Mouse (Mus musculus): ENCODE data around the gene Add1. TPM values are rescaled to one million over a fixed set of nuclear protein-coding genes. Genes with fewer than 3 reads are reported as not detected.
A peak's percentile ranks its signal among the peaks of the same experiment; 100 is the strongest.

Gene Add1
- polyA plus RNA-seq, 2 experiments: 197 to 222 TPM

GRCm38 (mm10) chr5:34634746-34635400 lies 61.4 kb downstream of the Add1 start:
- no peaks in the 10 kb centered on the region for H3K9me3 ChIP-seq (ENCODE audit: control insufficient read depth, low read length)
- peaks cover 6% of the 10 kb centered on the region; the same call in 1 of the 2 replicates for H3K4me1 ChIP-seq (ENCODE audit: control insufficient read depth, insufficient read depth, low read length)
- no peak for TF ChIP-seq POLR2A (IDR thresholded peaks at IDR 0.05; ENCODE audit: borderline replicate concordance, extremely low read depth, insufficient read depth, insufficient read length)
- H3K27ac ChIP-seq (replicated peaks; ENCODE audit: low read depth, low read length): no peak overlapping the region
- WGBS: 93% methylated on average over 13 of the region's 13 CpGs
- no peak overlapping the region for H3K9ac ChIP-seq (ENCODE audit: low read depth, low read length, severe bottlenecking)
- no peak overlapping the region for H3K4me3 ChIP-seq (replicated peaks; ENCODE audit: low read length)
- ATAC-seq (ENCODE audit: low FRiP score, low read depth) (no peak), DNase-seq (ENCODE audit: low spot score) (no peak)
- H3K4me2 ChIP-seq (replicated peaks; ENCODE audit: low read depth, low read length, severe bottlenecking): no peak overlapping the region
- no peaks in the 10 kb centered on the region for H3K27me3 ChIP-seq (ENCODE audit: control insufficient read depth, insufficient read depth, low read length)
- peaks cover 78% of the 10 kb centered on the region for H3K36me3 ChIP-seq (ENCODE audit: control insufficient read depth, insufficient read depth, low read length)

GRCm38 (mm10) chr5:34635665-34636192 lies 62.3 kb downstream of the Add1 start:
- Histone ChIP-seq H3K4me3 (replicated peaks; ENCODE audit: low read length) (peak overlapping the region; percentile 54), H3K9me3 (ENCODE audit: control insufficient read depth, low read length) (no peaks in the 10 kb centered on the region), H3K4me1 (ENCODE audit: control insufficient read depth, insufficient read depth, low read length) (peaks cover 6% of the 10 kb centered on the region; the same call in 1 of the 2 replicates), H3K27ac (replicated peaks; ENCODE audit: low read depth, low read length) (peak overlapping the region; percentile 84; the same call in 1 of the 2 replicates), H3K4me2 (replicated peaks; ENCODE audit: low read depth, low read length, severe bottlenecking) (peak overlapping the region; percentile 66), H3K9ac (ENCODE audit: low read depth, low read length, severe bottlenecking) (peak overlapping the region; percentile 62), H3K36me3 (ENCODE audit: control insufficient read depth, insufficient read depth, low read length) (peaks cover 78% of the 10 kb centered on the region), H3K27me3 (ENCODE audit: control insufficient read depth, insufficient read depth, low read length) (no peaks in the 10 kb centered on the region)
- no peak for ATAC-seq (ENCODE audit: low FRiP score, low read depth)
- 66% methylated on average over 10 of the region's 10 CpGs for WGBS
- DNase-seq (ENCODE audit: low spot score): no peak
- no peak for TF ChIP-seq POLR2A (IDR thresholded peaks at IDR 0.05; ENCODE audit: borderline replicate concordance, extremely low read depth, insufficient read depth, insufficient read length)

- H3K4me3 ChIP-seq (replicated peaks; ENCODE audit: low read length): peak within 1 kb of the TSS; percentile 54
- H3K27ac ChIP-seq (replicated peaks; ENCODE audit: low read depth, low read length): peak within 1 kb of the TSS; percentile 84
- H3K4me2 ChIP-seq (replicated peaks; ENCODE audit: low read depth, low read length, severe bottlenecking): peak within 1 kb of the TSS; percentile 66
- DNase-seq (ENCODE audit: low spot score) (peak; percentile 91), ATAC-seq (ENCODE audit: low FRiP score, low read depth) (peak; percentile 91)
- TF ChIP-seq POLR2A (IDR thresholded peaks at IDR 0.05; ENCODE audit: borderline replicate concordance, extremely low read depth, insufficient read depth, insufficient read length): peak; percentile 51; the same call in 1 of the 2 replicates
- H3K9ac ChIP-seq (ENCODE audit: low read depth, low read length, severe bottlenecking): peak within 1 kb of the TSS; percentile 62
- under 1% methylated on average over 48 of the region's 48 CpGs for WGBS
- no peaks in the 10 kb centered on the region for H3K27me3 ChIP-seq (ENCODE audit: control insufficient read depth, insufficient read depth, low read length)
- H3K36me3 ChIP-seq (ENCODE audit: control insufficient read depth, insufficient read depth, low read length): peaks cover 78% of the 10 kb centered on the region
- no peaks in the 10 kb centered on the region for H3K9me3 ChIP-seq (ENCODE audit: control insufficient read depth, low read length)
- peaks cover 6% of the 10 kb centered on the region; the same call in 1 of the 2 replicates for H3K4me1 ChIP-seq (ENCODE audit: control insufficient read depth, insufficient read depth, low read length)
Measured at GRCm38 (mm10) chr5:34636481-34637287, 63.2 kb downstream of the Add1 start, which contains the start of gene Mfsd10. Gene Mfsd10, minus strand, starts transcription at chr5:34637212.

GRCm38 (mm10) chr5:34637591-34638156 lies 64.2 kb downstream of the Add1 start:
- Histone ChIP-seq H3K9me3 (ENCODE audit: control insufficient read depth, low read length) (no peaks in the 10 kb centered on the region), H3K27ac (replicated peaks; ENCODE audit: low read depth, low read length) (no peak overlapping the region), H3K4me1 (ENCODE audit: control insufficient read depth, insufficient read depth, low read length) (peaks cover 6% of the 10 kb centered on the region; the same call in 1 of the 2 replicates), H3K9ac (ENCODE audit: low read depth, low read length, severe bottlenecking) (0 out of 2 replicates have a peak overlapping the region, but pooled peaks have one; percentile 12), H3K27me3 (ENCODE audit: control insufficient read depth, insufficient read depth, low read length) (no peaks in the 10 kb centered on the region), H3K4me3 (replicated peaks; ENCODE audit: low read length) (no peak overlapping the region), H3K4me2 (replicated peaks; ENCODE audit: low read depth, low read length, severe bottlenecking) (peak overlapping the region; percentile 66; the same call in 1 of the 2 replicates), H3K36me3 (ENCODE audit: control insufficient read depth, insufficient read depth, low read length) (peaks cover 73% of the 10 kb centered on the region)
- DNase-seq (ENCODE audit: low spot score) (no peak), ATAC-seq (ENCODE audit: low FRiP score, low read depth) (no peak)
- no peak for TF ChIP-seq POLR2A (IDR thresholded peaks at IDR 0.05; ENCODE audit: borderline replicate concordance, extremely low read depth, insufficient read depth, insufficient read length)
- 84% methylated on average over 7 of the region's 7 CpGs for WGBS

- TF ChIP-seq POLR2A (IDR thresholded peaks at IDR 0.05; ENCODE audit: borderline replicate concordance, extremely low read depth, insufficient read depth, insufficient read length): no peak
- no peak overlapping the region for H3K4me3 ChIP-seq (replicated peaks; ENCODE audit: low read length)
- no peak overlapping the region for H3K27ac ChIP-seq (replicated peaks; ENCODE audit: low read depth, low read length)
- DNase-seq (ENCODE audit: low spot score): no peak
- peaks cover 87% of the 10 kb centered on the region for H3K36me3 ChIP-seq (ENCODE audit: control insufficient read depth, insufficient read depth, low read length)
- no peak overlapping the region for H3K4me2 ChIP-seq (replicated peaks; ENCODE audit: low read depth, low read length, severe bottlenecking)
- ATAC-seq (ENCODE audit: low FRiP score, low read depth): no peak
- 90% methylated on average over 3 of the region's 3 CpGs for WGBS
- no peaks in the 10 kb centered on the region for H3K4me1 ChIP-seq (ENCODE audit: control insufficient read depth, insufficient read depth, low read length)
- no peak overlapping the region for H3K9ac ChIP-seq (ENCODE audit: low read depth, low read length, severe bottlenecking)
- no peaks in the 10 kb centered on the region for H3K9me3 ChIP-seq (ENCODE audit: control insufficient read depth, low read length)
- no peaks in the 10 kb centered on the region for H3K27me3 ChIP-seq (ENCODE audit: control insufficient read depth, insufficient read depth, low read length)
Measured at GRCm38 (mm10) chr5:34641991-34642390, 68.5 kb downstream of the Add1 start.

Data from limb, embryonic 14.5 days (tissue).